Mouse (Mus musculus): Measurements from ENCODE around the gene Myadml2.

GRCm38 (mm10) chr11:120659509-120660300 lies 11.7 kb upstream of the Myadml2 start:
- TF ChIP-seq CTCF (IDR thresholded peaks at IDR 0.05; ENCODE audit: control insufficient read depth, insufficient read depth, insufficient read length): no peak
- TF ChIP-seq MYOD1 (IDR thresholded peaks at IDR 0.05; ENCODE audit: control insufficient read depth, insufficient read length, low read depth): no peak
- TF ChIP-seq MAX (IDR thresholded peaks at IDR 0.05): no peak
- TF ChIP-seq CEBPB (IDR thresholded peaks at IDR 0.05; ENCODE audit: low read depth): no peak
- TF ChIP-seq USF1 (IDR thresholded peaks at IDR 0.05; ENCODE audit: low read depth): no peak
- no peak for TF ChIP-seq MYOG (IDR thresholded peaks at IDR 0.05; ENCODE audit: control insufficient read depth, extremely low read depth, insufficient read length)
- no peak for TF ChIP-seq FOSL1 (IDR thresholded peaks at IDR 0.05; ENCODE audit: insufficient read depth, low read length, poor library complexity, severe bottlenecking)
